Mouse (Mus musculus): ENCODE data around the gene Xxylt1.

Xxylt1 gene

GRCm38 (mm10) chr16:31022287-31022686 lies 58.9 kb downstream of the Xxylt1 start:
- DNase-seq: no peak

GRCm38 (mm10) chr16:31019514-31019913 lies 61.7 kb downstream of the Xxylt1 start:
- DNase-seq: peak in 1 of 2 experiments; percentile 64

DNA sequence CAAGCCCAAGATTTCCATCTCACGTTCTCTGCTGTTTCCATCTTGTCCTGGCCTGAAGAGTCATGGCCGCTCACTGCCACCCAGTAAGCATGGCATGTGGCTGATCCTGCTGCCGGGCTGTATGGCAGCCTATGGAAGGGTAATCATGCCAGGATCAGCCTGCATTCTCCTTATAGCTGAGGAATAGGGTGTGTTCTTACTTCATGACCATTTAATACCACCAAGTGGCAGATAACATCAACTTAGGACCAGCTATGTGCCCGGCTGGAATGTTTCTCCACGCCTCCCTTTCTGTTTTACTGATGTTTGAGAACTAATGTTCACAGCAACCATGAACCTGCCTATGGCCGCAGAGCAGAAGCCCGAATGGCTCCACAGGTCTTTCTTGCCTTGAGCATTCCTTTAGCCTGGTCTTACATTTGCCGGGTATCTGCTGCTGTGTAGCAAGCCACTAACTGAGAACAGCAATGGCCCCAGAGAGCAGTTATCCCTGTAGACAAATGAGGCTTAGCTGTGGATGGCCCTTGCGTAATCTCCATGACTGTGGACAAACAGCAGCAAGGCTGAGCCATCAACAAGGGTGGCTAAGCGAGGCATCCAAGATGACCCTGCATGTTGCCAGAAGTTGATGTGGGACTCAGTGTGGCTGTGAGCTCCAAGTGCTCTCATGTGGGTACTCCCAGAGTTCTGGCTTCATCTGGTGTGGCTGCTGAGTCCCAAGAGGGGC lies 63.4 kb downstream of the Xxylt1 start:
- no peak for DNase-seq

DNA sequence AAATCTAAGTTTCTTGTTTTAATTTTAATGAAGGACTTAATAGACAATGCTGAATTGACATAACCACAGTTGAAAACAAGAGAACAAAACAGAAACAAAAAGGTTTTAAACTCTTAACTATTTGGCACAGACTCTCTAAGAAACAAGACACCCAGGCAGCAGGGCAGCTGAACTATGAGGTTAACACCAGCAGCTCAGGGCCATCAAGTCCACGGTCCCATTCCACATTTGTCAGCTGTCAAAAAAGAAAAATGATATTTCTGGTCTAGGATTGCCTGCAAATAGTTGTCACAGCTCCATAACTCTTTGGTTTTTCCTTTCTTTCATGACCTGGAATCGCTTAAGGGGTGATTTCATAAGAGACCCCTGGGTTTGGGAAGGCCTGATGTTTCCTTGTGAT lies 64.6 kb downstream of the Xxylt1 start:
- DNase-seq: no peak

DNA sequence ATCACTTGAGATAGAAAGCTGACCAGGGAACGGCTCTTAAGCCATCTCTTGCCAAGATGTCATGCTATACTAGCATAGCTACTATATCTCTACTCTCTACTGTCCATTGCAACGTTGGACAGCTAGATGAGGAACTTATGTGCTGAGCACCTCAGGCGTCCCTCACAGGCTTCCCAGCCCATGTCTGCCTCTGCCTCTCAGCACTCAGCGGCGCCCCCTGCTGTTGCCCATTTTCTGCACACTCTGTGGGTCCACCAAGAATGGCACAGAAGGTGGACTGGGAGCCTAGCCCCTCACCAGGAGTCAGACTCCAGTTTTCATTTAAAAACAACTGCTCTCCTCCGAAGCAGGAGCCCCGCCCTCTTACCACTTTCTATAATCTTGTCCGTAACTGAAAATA lies 65.1 kb downstream of the Xxylt1 start:
- peak; percentile 33 to 56 for DNase-seq

DNA sequence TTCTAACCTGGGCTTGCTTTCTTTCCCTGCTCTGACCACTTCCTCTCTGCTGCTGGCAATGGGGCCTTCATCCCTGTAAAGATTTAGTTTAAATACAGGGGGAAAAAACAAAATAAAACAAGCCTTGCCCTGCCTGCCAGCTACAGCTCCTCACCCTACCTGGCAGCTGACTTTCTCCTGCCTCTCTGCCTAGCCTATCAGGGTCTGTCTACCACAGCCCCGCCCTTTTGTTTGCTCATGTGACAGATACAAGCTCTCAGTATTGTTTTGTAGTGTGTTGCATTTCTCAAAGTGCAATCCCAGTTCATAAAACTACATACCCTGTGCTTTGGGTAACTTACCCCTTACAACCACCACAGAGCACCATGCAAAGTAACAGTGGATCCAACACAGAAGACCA lies 66.0 kb downstream of the Xxylt1 start:
- DNase-seq: no peak

GRCm38 (mm10) chr16:31012236-31012635 lies 69.0 kb downstream of the Xxylt1 start:
- no peak for DNase-seq

GRCm38 (mm10) chr16:31010443-31010842 lies 70.8 kb downstream of the Xxylt1 start:
- DNase-seq: no peak

GRCm38 (mm10) chr16:31008326-31008725 lies 72.9 kb downstream of the Xxylt1 start:
- no peak for DNase-seq

DNA sequence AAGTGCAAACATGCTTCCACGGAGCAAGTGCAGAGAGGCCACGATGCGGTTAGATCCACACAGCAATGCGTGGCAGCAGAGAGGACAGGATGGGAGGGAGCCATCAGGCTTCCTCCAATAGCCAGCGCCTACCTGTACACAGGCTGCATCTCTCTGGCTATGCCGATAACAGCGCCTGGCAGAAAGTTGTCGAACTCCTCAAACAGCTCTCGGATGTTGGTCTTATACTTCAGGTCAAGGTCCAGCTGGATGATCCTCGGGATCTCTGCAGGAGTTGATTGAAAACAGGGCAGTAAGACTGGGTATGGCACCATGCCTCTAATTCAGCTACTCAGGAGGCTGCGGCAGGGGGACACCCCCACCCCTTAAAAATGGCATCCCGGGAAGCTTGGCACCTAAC lies 73.7 kb downstream of the Xxylt1 start:
- DNase-seq: peak in 1 of 2 experiments; percentile 31

DNA sequence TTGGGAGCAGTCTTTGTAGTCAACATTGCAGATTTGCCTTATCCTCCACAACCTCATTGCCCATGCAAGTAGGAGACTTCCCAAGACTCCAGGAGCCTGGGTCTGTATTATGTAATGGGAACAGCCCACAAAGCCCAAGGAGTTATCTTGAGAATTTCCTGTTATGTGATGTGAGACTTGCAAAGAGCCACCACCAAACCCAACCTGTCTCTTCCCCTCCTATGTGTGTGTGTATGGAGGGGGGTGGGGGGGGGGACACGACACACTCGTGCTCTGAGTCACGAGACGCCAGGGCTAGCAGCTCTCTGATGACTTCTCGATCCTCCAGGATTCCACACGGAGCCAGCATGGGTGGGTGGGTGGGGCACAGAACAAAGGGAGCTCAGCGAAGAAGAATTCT lies 75.5 kb downstream of the Xxylt1 start:
- DNase-seq: no peak

- no peak for DNase-seq
Observed at GRCm38 (mm10) chr16:31004321-31004682, 76.9 kb downstream of the Xxylt1 start.

DNA sequence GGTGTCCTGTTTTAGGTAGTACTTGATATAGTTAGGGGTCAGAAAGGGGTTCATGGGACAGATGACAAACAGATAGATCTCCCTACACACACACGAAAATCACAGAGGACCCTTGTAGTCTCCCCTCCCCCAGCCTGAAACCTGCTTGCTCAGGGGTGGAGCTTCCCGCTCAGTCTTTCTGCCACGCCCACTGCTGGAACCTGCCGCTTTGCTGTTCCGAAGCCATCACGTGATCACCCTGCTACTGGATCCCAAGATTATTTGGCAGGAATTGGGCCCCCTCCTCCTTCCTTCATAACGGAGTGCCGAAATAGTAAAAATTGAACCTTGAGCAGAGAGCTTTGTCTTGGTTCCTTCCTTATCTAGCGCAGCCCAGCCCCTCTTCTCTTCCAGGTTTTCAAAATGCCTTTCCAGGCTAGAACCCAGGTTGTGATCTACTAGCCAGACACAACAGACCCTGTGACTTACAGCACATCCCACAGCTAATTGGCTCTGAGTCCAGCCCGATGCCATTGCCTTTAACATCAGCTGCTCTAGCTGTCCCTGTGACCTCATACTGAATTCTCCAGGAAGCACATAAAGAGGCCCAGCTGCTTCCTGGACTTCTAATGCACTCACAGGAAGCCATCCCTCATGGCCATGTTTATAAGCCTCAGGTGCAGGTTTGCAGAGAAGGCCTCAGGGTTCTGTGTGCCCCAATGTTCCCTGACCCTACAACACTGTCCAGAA lies 77.5 kb downstream of the Xxylt1 start:
- peak in 1 of 2 experiments; percentile 58 for DNase-seq

- no peak for DNase-seq
Observed at GRCm38 (mm10) chr16:31002926-31003325, 78.3 kb downstream of the Xxylt1 start.

GRCm38 (mm10) chr16:31002117-31002516 lies 79.1 kb downstream of the Xxylt1 start:
- peak; percentile 55 to 60 for DNase-seq

GRCm38 (mm10) chr16:30998711-30999110 lies 82.5 kb downstream of the Xxylt1 start:
- peak; percentile 81 to 84 for DNase-seq

DNA sequence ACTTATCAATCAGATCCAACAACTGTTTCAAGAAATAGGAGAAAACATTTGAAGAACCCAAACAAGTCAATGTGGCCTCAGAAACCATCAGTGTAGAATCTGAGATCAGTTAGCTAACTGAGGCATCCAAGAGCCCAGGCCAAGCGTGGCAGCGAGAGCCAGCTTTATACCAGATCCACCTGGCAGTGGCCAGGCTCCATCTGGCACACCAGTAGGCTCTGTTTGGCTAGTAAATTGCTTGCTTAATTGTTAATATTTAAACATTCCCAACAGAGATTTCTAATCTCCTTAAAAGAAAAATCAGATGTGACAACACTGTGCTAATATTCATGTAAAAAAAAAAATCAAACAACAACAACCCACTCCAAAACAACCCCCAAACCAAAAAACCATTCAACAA lies 83.2 kb downstream of the Xxylt1 start:
- DNase-seq: peak; percentile 87 to 92

DNA sequence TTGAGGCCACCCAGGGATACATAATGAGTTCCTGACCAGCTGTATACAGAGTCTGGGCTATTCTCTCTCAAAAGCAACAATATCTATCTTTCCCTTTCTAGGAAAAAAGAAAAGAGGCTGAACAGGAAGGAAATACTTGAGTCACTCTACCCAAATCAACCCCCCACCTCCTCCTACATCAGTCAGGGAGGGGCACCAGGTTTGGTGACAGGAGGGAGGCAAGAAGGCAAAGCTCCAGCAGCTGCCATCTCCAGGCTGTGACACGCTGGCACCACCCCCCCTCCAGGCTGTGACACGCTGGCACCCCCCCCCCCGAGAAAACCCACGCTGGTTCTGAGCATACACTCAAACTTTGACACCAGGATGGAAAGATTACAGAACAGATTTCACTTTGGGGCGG lies 85.8 kb downstream of the Xxylt1 start:
- DNase-seq: no peak

- no peak for DNase-seq
Observed at GRCm38 (mm10) chr16:30994881-30995280, 86.4 kb downstream of the Xxylt1 start.

DNA sequence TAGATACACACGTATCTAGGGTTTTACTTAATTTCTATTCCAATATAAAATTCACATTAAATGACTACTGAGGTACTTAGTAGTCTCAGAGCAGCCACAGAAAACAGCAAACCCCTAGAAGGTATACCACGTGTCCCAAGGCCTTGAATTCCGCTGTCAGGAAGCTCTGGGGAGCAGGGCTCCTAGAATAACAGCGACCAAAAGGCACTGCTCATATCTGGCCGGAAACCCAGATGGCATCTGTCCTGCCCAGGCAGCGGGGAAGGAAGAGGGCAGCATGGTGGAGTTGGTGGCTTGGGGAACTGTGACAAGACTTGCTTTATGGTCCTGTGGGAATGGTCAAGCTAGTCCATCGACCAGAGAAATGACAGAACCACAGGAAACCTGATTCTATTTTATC lies 86.9 kb downstream of the Xxylt1 start:
- peak in 1 of 2 experiments; percentile 34 for DNase-seq

- DNase-seq: peak; percentile 47 to 68
Observed at GRCm38 (mm10) chr16:30992568-30992967, 88.7 kb downstream of the Xxylt1 start.

GRCm38 (mm10) chr16:30990661-30991060 lies 90.6 kb downstream of the Xxylt1 start:
- DNase-seq: no peak

DNA sequence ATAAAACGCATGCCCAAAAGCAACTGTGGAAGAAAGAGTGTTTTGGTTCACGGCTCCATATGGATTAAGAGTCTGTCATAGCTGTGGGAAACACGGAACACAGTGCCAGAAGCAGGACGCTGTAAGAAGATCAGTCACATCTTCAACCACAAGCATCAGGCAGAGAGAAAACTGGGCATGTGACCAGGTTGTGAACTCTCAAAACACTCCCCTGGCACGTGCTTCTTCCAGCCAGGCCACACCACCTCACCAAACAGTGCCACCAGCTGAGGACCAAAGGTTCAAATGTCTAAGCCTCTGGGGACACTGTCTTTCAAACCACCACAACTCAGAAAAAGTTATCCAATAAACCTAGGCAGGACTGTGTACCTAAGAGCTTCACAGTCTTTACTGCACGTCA lies 93.0 kb downstream of the Xxylt1 start:
- DNase-seq: no peak

- DNase-seq: no peak
Observed at GRCm38 (mm10) chr16:30987684-30988083, 93.5 kb downstream of the Xxylt1 start.
